Mouse (Mus musculus) MEL-GATA-1-ER (cell line): ENCODE measurements at regions not wholly inside any gene's neighbourhood (a gene's known extent, or its start where the extent isn't known, plus 50 kb on each side); places are given as distances from the start of the nearest gene placed in this dataset.
"Not testable (repeated sequence)": the region's sequence is repeated elsewhere in the genome, so short reads cannot be mapped to it uniquely, and the experiment has no call there.

Source experiments
- DNase-seq: peaks from one replicate; pipeline ENCODE4 v3.0.0-alpha.2; 2012; ENCODE audit warnings: low read depth; ENCODE audit errors: extremely low read depth

DNA sequence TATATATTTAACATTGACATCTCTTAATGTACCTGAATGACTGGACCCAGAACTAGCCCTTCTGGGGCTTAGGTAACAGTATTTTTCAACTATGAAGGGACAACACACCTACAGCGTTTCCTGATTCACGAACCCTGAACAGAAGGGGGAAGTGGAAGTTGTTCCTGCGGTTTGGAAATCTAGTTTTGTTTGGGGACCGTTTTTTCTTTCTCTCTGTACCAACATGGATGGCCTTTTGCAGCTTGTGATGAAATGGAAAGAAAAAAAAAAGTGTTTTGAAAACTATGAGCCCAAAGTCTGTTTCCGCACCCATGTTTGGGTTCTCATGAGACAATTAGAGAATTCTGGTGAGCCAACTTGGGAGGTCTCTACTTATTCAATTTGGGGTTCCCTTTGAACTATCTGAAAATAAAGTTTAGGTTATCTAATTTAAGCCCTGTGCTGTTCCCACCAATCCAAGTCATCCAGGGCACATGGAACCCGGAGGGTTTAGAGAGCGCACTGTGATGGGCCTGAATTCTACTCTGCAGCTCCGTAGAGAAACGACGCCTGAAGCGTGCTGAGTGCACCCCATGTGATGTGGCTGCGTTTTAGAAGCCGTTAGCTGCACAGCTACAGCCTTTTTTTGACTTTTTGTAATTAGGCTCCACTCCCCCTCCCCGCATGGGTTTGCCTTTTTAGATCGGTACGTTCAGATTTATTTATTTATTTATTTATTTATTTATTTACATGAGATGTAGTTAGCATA lies 137.0 kb upstream of the Rapgef5 start:
- no peak for DNase-seq

GRCm38 (mm10) chr12:117380836-117381235 lies 135.4 kb upstream of the Rapgef5 start:
- no peak for DNase-seq

DNA sequence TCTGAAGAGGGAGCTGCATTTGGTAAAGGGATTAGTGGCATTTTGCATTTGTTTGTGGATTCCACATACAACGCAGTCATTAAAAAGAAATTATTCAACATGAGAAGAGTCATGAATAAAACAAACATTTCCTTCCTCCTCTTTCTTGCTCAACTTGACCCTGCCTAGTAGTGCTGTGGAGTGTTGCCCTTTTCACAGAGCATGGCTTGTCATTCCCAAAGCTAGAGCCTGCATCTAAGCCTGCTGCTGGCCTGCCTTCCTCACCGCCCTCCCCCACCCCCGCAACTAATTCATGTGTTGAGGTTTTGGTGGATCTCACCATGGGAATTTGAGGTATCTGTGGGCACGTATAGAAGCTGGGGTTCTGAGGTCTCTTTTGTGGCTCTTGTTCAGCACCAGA lies 133.6 kb upstream of the Rapgef5 start:
- DNase-seq: not testable (repeated sequence)

- DNase-seq: peak; percentile 20
Observed at GRCm38 (mm10) chr12:117385072-117385666, 131.1 kb upstream of the Rapgef5 start.

DNA sequence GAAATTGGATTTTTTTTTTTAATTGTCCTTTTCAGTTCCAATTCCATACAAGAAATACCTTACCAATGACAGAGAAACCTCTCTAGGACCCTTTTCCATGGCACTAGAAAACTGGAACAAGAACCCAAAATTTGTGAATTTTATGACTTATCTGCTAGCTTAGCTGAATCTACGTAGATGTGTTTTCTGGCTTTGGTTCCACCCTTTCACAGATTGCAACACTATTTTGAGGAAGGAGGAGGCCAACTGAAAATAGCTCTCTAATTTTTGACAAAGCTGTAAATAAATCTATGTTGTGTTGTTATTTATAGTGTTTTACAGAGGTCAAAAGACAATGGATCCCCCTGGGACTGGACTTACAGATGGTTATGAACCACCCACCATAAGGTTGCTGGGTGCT lies 130.6 kb upstream of the Rapgef5 start:
- no peak for DNase-seq

DNA sequence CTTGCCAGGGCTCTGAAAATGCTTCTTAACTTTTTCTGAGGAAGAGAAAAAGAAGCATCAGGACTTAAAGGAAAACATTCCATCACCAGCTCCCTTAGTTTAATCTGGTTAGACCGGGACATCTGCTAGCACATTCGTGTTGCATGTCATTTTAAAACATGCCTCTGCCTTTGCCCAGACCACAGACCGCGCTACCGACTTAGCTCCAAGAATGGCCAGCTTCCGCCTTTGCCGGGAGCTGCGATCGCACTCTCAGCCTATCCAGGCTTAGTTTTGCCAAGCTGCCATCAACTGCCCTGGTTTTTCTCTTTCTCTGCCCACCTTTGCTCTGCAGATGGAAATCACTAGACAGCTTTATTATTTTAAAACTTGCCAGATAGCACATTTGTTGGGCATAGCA lies 129.3 kb upstream of the Rapgef5 start:
- DNase-seq: no peak

DNA sequence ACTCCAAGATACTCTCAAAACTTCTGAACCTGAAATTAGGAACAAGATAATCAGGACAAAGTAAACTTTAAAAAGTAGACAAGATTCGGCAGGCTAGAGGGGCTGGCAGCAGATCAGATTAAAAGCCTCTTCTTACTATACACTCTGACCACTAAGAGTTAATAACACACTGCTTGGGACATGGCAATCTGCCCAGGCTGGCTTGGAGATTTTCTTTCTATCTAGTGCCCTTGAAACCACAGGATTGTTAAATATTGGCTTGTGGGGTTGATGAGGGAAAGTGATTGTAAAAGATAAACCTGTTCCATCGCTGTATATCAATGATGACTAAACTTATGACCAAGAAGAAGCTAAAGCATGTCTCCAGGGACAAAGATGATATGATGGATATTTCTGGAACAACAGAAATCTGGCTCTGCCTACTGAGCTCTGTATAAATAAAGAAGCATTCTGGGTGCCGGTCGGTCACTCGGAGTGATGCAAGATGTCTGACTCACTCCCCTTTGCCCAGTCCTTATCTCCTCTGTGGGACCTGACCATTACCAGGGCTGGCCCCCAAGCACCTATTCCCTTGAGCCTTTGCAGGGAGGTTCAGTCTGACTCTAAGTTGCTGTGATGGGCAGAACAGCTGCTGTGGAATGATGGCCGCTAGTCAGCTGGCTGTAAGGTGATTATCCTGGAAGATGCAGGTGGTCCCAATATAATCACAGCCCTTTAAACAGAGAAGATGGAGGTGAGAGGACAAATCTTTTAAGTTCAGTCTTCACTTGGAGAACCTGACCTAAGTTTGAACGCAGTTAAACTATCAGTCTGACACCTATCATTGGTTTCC lies 126.5 kb upstream of the Rapgef5 start:
- DNase-seq: no peak

DNA sequence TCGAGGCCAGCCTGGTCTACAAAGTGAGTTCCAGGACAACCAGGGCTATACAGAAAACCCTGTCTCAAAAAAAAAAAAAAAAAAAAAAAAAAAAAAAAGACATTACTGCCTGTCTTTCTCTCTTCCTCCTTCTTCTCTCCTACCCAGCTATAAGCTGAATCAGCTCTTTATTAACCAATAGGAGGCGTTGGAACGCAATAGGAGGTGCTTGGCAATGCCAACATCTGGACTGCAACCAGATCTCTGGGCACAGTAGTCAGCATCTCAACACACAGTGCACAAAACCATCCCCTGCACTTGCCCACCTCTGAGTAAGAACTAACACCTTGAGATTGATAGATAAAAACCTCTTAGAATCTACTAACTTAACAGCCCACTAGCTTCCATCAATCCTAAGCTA lies 118.8 kb upstream of the Rapgef5 start:
- DNase-seq: no peak

DNA sequence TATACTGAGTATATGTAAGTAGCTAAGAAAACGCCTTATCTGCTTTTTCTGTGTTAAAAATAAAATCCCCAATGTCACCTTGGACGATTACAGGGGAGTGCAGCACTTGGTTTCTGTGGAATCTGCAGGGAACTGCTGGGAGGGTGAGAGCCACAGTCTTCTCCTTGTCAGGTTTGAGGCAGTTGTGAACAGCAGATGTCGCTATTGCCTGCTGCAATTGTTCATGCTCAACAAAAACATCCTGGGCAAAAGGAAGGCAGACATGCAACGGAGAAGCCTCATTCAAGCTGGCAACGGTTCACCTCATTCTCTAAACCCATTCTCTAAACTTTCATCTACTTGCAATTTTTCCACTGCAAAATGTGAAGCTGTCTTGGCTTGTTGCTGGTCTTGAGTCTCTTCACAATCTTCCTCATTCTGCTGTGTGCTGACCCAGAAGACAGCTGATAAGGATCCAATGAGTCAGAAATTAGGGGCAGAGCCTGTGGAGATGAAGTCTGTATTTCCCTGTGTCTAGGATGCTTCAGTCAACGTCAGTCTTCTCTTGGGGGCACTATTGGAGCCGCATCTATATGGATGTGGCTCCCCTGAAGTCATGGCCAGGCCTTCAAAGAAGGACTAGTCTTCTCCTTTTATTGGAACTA lies 112.6 kb upstream of the Rapgef5 start:
- DNase-seq: no peak

- no peak for DNase-seq
Observed at GRCm38 (mm10) chr12:117404157-117404752, 112.0 kb upstream of the Rapgef5 start.

- DNase-seq: no peak
Observed at GRCm38 (mm10) chr12:117406832-117407231, 109.4 kb upstream of the Rapgef5 start.

- DNase-seq: no peak
Observed at GRCm38 (mm10) chr12:117410604-117411003, 105.7 kb upstream of the Rapgef5 start.

DNA sequence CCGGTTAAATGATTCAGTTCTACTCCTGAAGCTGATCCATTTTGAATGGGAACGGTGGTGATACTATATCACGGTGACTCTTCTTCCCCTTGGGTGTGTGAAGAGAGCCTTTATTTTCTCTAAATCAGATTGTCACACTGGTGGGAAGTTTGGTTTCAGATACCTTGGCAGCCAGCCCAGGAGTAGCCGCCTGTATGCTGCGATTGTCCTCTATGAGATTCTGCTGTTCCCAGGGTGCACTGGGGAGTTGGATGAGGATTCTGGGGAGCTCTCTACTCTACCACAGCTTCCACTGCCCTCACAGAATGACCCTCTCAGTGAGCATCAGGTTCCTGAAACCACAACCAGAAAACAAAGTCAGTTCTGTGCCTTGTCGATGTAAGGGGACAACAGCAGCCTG lies 104.0 kb upstream of the Rapgef5 start:
- DNase-seq: no peak

DNA sequence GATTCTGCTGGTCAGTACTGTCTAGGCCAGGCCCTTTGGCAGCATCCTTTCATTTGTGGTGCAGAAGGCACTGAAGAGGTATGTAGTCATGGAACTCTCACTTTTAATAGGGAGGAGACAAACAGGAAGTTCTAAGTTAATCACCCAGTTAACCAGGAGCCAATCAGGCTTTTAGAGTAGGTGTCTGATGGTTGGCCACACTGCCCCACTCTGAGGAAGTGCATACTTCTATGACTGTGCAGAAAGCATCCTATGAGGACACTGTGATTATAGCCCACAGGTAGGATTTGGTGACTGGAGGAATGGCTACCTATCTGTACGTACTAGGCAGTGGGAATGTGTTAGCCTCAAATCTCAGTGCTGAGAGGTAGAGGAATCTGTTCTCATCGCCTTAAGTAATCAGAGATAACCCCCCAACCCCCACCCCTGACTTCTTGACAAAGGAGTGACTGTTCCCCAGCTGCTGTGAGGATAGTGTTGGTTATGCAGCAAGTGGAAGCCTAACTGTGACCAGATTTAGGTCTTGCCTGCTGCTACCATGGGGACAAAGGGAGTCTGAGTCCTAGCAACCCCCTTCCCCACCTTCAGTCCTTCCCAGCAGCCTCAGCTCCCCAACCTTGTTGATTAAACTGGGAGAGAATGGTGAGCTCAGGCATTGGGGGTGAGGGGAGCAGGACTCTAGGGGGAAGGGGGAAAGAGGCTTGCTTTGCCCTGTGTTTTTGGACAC lies 103.3 kb upstream of the Rapgef5 start:
- DNase-seq: no peak

DNA sequence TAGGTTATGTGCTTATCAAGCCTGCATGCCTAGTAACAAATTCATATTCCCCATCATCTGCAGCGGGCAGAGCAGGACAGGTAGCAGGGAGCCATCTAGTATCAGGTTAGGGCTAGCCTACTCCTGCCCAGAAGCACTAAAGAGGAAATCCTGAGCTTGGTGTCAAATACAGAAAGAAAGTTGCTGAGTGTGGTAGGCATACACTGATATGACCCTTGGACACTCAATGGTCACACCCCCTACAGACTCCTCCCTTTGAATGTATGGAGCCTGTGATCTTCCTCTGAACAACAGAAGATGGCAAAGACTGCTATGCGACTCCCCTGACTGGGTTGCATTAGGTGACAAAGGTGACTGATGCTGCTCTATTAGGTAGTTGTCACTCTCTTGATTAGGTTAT lies 102.3 kb upstream of the Rapgef5 start:
- no peak for DNase-seq

DNA sequence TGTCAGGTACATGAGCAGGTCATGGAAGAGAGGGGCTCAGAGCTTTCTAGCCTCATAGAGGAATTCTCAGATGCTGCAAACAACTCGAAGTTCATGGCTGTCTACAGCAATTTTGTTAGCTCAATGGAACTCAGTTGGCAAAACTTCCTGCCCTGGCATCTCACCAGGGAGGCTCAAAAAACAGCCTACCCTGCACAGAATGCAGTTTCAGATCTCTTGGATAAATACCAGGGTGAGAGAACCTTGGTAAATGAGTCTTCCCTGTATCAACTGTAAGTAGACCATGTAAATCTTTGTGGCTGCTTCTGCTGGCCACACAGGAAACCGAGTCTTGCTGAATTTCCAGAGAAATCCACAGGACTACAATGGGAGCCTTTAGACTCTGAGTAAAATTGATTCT lies 101.1 kb upstream of the Rapgef5 start:
- DNase-seq: no peak

- no peak for DNase-seq
Observed at GRCm38 (mm10) chr12:117417991-117418390, 98.3 kb upstream of the Rapgef5 start.

DNA sequence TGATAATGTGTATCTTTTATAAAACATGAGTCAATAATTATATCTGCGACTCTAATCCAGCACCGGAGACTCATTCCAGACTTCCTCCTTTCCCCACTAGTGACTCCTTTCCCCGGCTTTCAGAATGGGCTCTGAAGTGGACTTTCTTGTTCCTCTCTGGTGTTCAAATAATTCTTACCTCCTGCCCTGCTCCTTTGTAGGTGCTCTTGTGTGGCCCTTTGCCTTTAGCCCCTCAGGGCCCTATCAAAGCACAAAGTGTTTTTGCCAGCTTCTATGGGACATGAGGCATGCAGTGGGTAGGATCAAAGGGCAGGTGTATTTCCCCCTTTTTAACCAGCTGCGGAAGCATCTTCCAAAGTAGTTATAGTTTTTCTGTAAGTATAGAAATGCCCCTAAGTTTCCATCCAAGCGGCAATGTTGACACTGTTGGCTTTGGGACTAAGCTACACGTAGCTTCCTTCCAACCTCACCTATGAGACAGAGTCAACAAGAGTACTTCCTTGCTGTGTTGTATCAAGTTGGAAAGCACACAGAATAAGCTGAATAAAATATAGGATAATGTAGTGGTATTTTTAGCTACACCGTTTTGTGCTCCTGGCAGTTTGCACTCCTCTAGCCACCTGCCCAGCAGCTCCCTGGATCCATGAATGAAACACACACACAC lies 93.8 kb upstream of the Rapgef5 start:
- no peak for DNase-seq

- no peak for DNase-seq
Observed at GRCm38 (mm10) chr12:117425363-117426031, 90.8 kb upstream of the Rapgef5 start.

GRCm38 (mm10) chr12:117427431-117427830 lies 88.8 kb upstream of the Rapgef5 start:
- no peak for DNase-seq
